Mouse (Mus musculus) erythroblast, embryonic 14.5 days (primary cell): ENCODE data around the gene Il17re. TPM values are rescaled to one million over a fixed set of nuclear protein-coding genes. Genes with fewer than 3 reads are reported as not detected.

Source experiments
- H3K27me3 ChIP-seq: 2 replicates; pipeline ENCODE4 v1.6.1; 2012; ENCODE audit warnings: inconsistent platforms; ENCODE audit not compliant: control insufficient read depth
- H3K36me3 ChIP-seq: 2 replicates; pipeline ENCODE4 v1.6.1; 2012; ENCODE audit warnings: mild to moderate bottlenecking, inconsistent platforms; ENCODE audit not compliant: control insufficient read depth
- H3K4me1 ChIP-seq: 2 replicates; pipeline ENCODE4 v1.6.1; 2012; ENCODE audit warnings: inconsistent platforms; ENCODE audit not compliant: control insufficient read depth
- H3K4me3 ChIP-seq: replicated peaks from 2 replicates; pipeline ENCODE3; 2012; ENCODE audit warnings: moderate library complexity, mild to moderate bottlenecking, inconsistent platforms
- H3K9me3 ChIP-seq: 2 replicates; pipeline ENCODE4 v1.6.1; 2012; ENCODE audit warnings: low read length, inconsistent platforms, mixed read lengths; ENCODE audit not compliant: control insufficient read depth
- GATA1 ChIP-seq: IDR thresholded peaks from 2 replicates; pipeline ENCODE4 v1.6.1; 2012; ENCODE audit warnings: low read length, inconsistent platforms, mixed read lengths
- TAL1 ChIP-seq: IDR thresholded peaks from 3 replicates; pipeline ENCODE4 v1.6.1; 2012; ENCODE audit warnings: low read length, inconsistent platforms, mixed read lengths
- polyA plus RNA-seq: library from polyadenylated mRNA; stranded (reverse); fragments of >175 nt; gene quantifications from 2 replicates; pipeline ENCODE4 v1.2.3, GENCODE M21; 2012

Il17re gene
- polyA plus RNA-seq, 1 experiment: not detected

DNA sequence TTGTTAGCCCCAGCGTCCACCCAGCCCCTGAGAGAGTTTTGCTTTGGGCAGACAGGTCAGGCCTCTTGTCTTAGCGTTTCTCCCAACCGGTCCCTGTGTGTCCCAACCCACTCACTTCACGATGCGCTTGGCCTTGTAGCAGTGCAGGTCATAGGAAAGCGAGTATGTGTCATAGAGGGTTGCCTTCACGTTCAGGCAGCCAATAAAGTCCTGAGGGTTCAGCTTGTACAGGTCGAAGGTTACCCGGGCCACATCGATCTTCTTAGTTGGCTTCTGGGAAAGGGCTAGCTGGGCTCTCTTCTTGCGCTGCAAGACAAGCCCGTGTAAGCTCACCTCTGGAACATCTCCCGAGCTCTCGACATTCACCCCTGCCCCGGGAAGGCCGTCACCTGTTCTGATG, 30.3 kb upstream of the Il17re start:
- H3K4me1 ChIP-seq: no peaks in the 10 kb centered on the region
- no peaks in the 10 kb centered on the region for H3K36me3 ChIP-seq
- peaks cover 3% of the 10 kb centered on the region for H3K9me3 ChIP-seq
- TF ChIP-seq GATA1 (no peak), TAL1 (no peak)
- H3K27me3 ChIP-seq: peaks cover 3% of the 10 kb centered on the region; the same call in 1 of the 2 replicates
- no peak overlapping the region for H3K4me3 ChIP-seq

DNA sequence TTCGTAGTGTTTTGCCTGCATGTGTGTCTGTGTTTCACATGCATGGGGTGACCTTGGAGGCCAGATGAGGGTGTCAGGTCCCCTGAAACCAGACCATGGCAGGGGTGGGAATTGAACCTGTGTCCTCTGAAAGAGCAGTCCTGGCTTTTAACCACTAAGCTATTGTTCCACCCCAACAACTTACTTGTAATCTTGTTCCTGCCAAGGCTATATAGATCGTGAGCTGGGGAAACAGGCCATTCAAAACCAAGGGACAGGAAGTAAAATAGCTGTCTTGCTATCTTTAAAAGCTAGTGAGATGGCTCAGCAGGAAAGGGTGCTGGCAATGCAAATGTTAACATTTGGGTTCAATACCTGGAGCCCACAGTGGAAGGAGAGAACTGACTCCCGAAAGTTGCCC, 28.3 kb upstream of the Il17re start:
- no peak overlapping the region for H3K4me3 ChIP-seq
- TF ChIP-seq TAL1: no peak
- no peaks in the 10 kb centered on the region for H3K36me3 ChIP-seq
- H3K9me3 ChIP-seq: peaks cover 3% of the 10 kb centered on the region
- H3K27me3 ChIP-seq: peaks cover 3% of the 10 kb centered on the region; the same call in 1 of the 2 replicates
- no peaks in the 10 kb centered on the region for H3K4me1 ChIP-seq

DNA sequence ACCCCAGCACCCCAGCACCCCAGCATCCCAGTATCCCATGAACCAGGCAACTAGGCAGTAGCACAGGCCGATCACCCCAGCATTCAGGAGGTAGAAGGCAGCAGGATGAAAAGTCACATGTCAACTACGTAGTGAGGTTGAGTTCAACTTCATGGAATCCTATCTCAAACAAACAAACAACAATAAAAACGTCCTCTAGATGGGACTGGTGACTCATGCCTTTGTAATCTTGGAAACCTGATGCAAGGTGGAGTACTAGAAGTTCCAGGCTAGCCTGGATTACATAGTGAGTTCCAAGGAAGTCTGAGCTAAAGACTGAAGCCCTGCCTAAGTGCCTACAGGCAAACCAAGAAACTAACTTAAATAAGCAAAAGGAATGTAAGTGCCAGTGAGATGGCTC, 27.4 kb upstream of the Il17re start:
- H3K9me3 ChIP-seq: peaks cover 3% of the 10 kb centered on the region
- H3K36me3 ChIP-seq: no peaks in the 10 kb centered on the region
- H3K4me3 ChIP-seq: no peak overlapping the region
- TF ChIP-seq GATA1 (no peak), TAL1 (no peak)
- no peaks in the 10 kb centered on the region for H3K4me1 ChIP-seq
- no peaks in the 10 kb centered on the region for H3K27me3 ChIP-seq

DNA sequence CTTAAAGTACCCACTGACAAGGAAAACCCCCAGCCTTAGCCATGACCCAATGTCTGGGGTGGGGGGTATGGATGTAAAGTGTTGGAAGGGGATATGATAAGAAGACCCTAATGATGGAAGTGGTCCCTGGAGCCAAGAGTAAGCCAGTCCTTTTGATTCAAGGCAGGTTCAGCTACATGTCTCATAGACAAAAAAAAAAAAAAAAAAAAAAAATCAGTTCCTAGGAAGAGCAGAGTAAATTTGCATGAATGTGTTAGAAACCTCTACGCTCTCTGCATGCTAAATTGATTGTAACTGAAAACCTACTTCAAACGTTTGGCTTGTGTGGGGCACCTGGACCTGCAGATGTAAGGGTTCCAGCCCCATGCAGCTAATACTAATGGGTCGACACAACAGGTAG, 26.5 kb upstream of the Il17re start:
- no peaks in the 10 kb centered on the region for H3K27me3 ChIP-seq
- H3K9me3 ChIP-seq: peaks cover 3% of the 10 kb centered on the region
- TF ChIP-seq TAL1 (no peak), GATA1 (no peak)

DNA sequence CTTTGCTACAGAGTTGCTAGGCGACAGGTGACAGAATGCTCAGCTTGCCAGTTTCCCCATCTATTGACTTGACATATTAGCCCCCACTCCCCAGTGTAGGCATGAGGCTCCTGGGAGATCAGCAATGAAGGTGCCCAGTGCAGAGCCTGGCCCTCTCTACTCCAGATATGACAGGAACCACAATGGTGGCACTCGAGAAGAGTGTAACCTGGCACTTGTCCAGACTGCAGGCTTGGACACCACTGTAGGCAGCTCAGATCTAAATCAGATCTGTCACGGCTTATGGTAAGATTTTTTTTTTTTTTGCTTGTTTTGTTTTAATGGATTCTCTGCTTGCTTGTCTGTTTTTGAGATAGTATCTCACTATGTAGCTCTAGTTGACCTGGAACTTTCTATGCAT, 24.6 kb upstream of the Il17re start:
- Histone ChIP-seq H3K9me3 (no peaks in the 10 kb centered on the region), H3K36me3 (no peaks in the 10 kb centered on the region)
- TF ChIP-seq TAL1 (no peak), GATA1 (no peak)

More for the DNA sequence above, 26.5 kb upstream of the Il17re start:
- Histone ChIP-seq H3K36me3 (no peaks in the 10 kb centered on the region), H3K4me1 (no peaks in the 10 kb centered on the region), H3K4me3 (no peak overlapping the region)

DNA sequence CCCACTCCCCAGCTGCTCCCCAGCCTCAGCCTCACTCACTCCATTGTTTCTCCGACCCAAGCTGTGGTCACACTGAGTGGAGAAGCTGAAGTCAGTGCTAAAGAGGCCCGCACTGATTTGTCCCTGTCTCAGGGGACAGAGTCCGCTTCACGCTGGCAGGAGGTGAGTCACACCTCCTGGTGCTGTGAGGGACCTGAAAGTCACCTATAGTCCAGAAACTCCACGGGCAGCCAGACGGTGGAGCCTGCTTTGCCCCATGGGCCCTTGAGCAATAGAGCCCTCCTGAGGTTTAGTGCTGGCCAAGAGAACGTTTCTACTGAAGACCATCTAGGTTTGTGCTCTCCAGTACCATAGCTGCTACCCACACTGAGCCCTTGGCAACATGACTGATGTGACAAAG, 23.6 kb upstream of the Il17re start:
- Histone ChIP-seq H3K4me3 (no peak overlapping the region), H3K36me3 (no peaks in the 10 kb centered on the region), H3K27me3 (no peaks in the 10 kb centered on the region), H3K9me3 (no peaks in the 10 kb centered on the region), H3K4me1 (no peaks in the 10 kb centered on the region)
- TF ChIP-seq GATA1 (no peak), TAL1 (no peak)

More for the DNA sequence above, 24.6 kb upstream of the Il17re start:
- Histone ChIP-seq H3K4me3 (no peak overlapping the region), H3K4me1 (no peaks in the 10 kb centered on the region), H3K27me3 (no peaks in the 10 kb centered on the region)

DNA sequence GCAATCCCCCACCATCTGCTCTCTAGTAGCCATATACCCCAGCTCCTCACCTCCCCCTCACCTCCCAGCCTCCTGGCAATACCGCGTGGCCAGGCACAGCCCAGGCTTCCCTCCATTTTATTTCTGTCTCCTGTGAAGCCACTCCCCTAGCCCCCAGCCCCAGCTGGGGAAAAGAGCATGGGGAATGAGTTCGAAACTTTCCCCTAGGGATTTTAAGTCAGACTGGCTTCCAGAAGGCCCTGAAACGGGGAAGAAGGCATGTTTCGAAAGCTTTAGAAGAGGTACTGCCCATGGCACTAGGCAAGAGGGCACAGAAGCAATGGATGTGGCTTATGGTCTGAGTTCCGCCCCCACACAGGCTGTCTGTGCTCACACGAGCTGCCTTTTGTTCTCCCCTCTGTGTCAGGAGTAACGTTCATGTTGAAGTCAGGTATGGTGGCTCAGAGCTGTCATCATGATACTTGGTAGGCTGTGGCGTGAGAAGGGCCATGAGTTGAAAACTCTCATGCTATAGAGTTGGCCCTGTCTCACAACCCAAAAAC, 22.5 kb upstream of the Il17re start, which contains the start of gene Cidec:
TSS of gene Cidec (minus strand) at position 97 of the 542 bp plus-strand sequence.
- Histone ChIP-seq H3K4me1 (no peaks in the 10 kb centered on the region), H3K36me3 (no peaks in the 10 kb centered on the region), H3K9me3 (no peaks in the 10 kb centered on the region), H3K4me3 (no peak within 1 kb of the TSS), H3K27me3 (no peaks in the 10 kb centered on the region)
- TF ChIP-seq GATA1: no peak
- TF ChIP-seq TAL1: no peak

DNA sequence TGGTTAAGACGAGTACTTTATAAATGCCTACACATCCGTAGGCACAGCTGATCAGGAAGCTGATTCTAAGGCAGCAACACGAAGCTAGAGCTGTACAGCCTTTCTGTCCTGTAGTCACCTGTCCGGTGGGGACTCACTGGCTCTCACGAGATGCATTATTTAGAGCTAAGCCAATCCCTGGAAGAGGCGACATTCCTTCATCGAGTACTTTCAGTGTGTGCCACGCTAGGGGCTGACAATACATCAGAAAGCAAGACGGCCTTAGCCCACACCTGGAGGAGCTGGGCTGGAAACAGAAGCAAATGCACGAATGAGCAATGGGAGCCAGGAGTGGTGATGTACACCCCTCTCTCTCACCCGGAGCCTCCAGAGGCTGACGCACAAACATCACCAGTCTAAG, 21.1 kb upstream of the Il17re start:
- Histone ChIP-seq H3K27me3 (no peaks in the 10 kb centered on the region), H3K36me3 (no peaks in the 10 kb centered on the region), H3K9me3 (no peaks in the 10 kb centered on the region), H3K4me3 (no peak overlapping the region), H3K4me1 (peaks cover 6% of the 10 kb centered on the region)
- TF ChIP-seq TAL1 (no peak), GATA1 (no peak)

DNA sequence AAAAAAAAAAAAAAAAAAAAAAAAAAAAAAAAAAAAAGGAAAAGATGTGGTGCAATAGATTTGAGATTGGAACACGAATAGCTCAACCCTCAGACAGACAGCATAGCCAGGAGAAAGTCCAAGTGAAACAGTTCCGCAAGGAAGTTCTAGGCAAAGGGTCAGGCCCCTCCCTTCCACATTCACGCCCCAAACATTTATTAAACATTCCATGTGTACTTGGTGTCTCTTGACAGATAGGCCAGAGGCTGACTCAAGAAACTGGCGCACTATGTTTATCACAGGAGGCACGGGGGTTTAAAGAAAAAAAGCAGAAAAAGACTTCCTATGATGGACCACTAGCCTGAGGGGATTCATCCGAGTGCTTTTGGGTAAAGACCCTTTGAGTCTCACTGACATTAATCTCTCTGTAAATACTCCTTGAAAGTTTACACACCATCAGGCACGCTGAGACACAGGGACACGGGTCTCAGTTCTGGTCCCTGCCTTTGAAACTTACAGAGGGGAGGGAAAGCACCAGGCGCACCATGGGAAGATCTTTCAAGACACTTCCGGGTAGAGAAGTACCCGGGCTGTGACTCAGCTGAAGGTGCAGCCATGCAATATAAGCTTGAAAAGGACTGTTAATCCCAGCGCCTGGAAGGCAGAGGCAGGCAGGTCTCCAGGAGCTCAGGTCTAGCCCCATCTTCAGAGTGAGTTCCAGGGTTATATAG, 19.4 kb upstream of the Il17re start:
- Histone ChIP-seq H3K27me3 (no peaks in the 10 kb centered on the region), H3K9me3 (no peaks in the 10 kb centered on the region), H3K36me3 (no peaks in the 10 kb centered on the region), H3K4me1 (peaks cover 19% of the 10 kb centered on the region), H3K4me3 (no peak overlapping the region)
- TF ChIP-seq TAL1 (no peak; the same call in 2 of the 3 replicates), GATA1 (no peak)
